In genomic region chr19:33103851-33104250, GRCm38 (mm10) we compare ENCODE assay signal across 19 mouse cellular contexts.
"Had no signal": no experiment of that assay in that cellular context is flagged by ENCODE, and none has a peak within 500 bp of the region (broad histone marks: within the 10 kb centered on the region; RNA-seq: fewer than 3 reads in every experiment).

No protein-coding gene starts in this region.

- ATAC-seq: midbrain, embryonic 16.5 days had no signal

- H3K4me3 ChIP-seq: midbrain, embryonic 10.5 days; midbrain, embryonic 12.5 days; myocyte; neural tube, embryonic 13.5 days; neural tube, embryonic 15.5 days had no signal

- H3K27me3 ChIP-seq: neural tube, embryonic 13.5 days; neural tube, embryonic 15.5 days had no signal

- H3K9ac ChIP-seq: lung, embryonic 14.5 days; midbrain, embryonic 12.5 days; neural tube, embryonic 13.5 days; neural tube, embryonic 15.5 days had no signal

- H3K9me3 ChIP-seq: midbrain, embryonic 10.5 days; midbrain, embryonic 12.5 days; neural tube, embryonic 13.5 days; neural tube, embryonic 15.5 days had no signal

- DNase-seq: lung, adult 18-20 months; lung, embryonic 14.5 days; lung, postnatal 10 days; lung, postnatal 4 days; midbrain, embryonic 14.5 days; retina, postnatal 1 day; right cerebral cortex, adult 18-20 months; right cerebral cortex, postnatal 25 days; right cerebral cortex, postnatal 4 days; spleen, adult 18-20 months; thymus, adult 18-20 months; thymus, postnatal 14 days; thymus, postnatal 36 days had no signal

- H3K36me3 ChIP-seq: midbrain, embryonic 10.5 days; midbrain, embryonic 12.5 days; neural tube, embryonic 13.5 days; neural tube, embryonic 15.5 days had no signal

- H3K4me2 ChIP-seq: lung, embryonic 14.5 days; midbrain, embryonic 12.5 days; neural tube, embryonic 13.5 days; neural tube, embryonic 15.5 days had no signal

- H3K27ac ChIP-seq: midbrain, embryonic 10.5 days; midbrain, embryonic 12.5 days; neural tube, embryonic 13.5 days; neural tube, embryonic 15.5 days had no signal
